Comparison of ENCODE assay signal across 9 mouse cellular contexts in the genomic region with DNA sequence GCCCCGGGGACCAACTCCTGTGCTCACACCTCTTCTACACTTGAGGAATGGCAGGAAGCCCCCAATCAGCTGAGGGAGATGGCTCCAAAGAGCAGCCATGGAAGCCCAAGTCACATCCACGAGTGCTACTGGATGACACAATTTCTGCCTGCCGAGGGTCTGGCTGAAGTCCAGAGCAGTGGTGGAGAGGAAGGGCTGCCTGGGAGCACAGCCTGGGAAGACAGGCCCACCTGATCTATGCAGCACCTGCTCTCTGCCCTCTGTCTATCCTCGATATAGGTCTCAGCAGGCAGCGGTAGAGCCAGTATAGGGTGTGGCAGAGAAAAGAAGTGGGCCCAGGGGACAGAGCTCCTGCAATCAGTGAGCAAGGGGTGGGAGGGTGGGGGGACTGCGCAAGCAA. TPM values are rescaled to one million over a fixed set of nuclear protein-coding genes. Genes with fewer than 3 reads are reported as not detected.
DNase-seq lines count a peak whose midpoint lies in the region; ATAC-seq and TF ChIP-seq lines count a peak whose summit lies in the region.
"Had no signal": no experiment of that assay in that cellular context is flagged by ENCODE, and none has a peak within 500 bp of the region (broad histone marks: within the 10 kb centered on the region; RNA-seq: fewer than 3 reads in every experiment).

No protein-coding gene starts in this region.

- no peak overlapping the region for H3K27ac ChIP-seq in stomach, embryonic 14.5 days (ENCODE audit: low read length)
- H3K27ac ChIP-seq in stomach, postnatal 0 days (replicated peaks) = no peak overlapping the region
- H3K27ac ChIP-seq in hindbrain, embryonic 12.5 days = peak overlapping the region; percentile 30; the same call in 1 of the 2 replicates

- peak; percentile 59 for DNase-seq in gastrocnemius, adult 18-20 months (ENCODE audit: low spot score)
- DNase-seq in gastrocnemius, adult 8-10 months (ENCODE audit: low spot score in 2 of 2) = no peak
- DNase-seq in stomach, postnatal 0 days (ENCODE audit: low spot score) = no peak
- no peak for DNase-seq in testis, postnatal 14 days (ENCODE audit: low spot score)
- DNase-seq in c-Kit-positive CD71-positive TER-119-positive erythroid progenitor cells, embryonic 14.5 days (ENCODE audit: low spot score) = no peak
- DNase-seq in thymus, postnatal 0 days (ENCODE audit: low spot score) = no peak

- H3K4me1 ChIP-seq in stomach, embryonic 14.5 days (ENCODE audit: control insufficient read depth, insufficient read depth, low read length) = peaks cover 41% of the 10 kb centered on the region
- peaks cover 18% of the 10 kb centered on the region for H3K4me1 ChIP-seq in stomach, postnatal 0 days (replicated peaks; ENCODE audit: control insufficient read depth, insufficient read depth)
- peaks cover 49% of the 10 kb centered on the region for H3K4me1 ChIP-seq in hindbrain, embryonic 12.5 days

- H3K36me3 ChIP-seq in stomach, embryonic 14.5 days (ENCODE audit: control insufficient read depth, insufficient read depth, low read length) = peaks cover 11% of the 10 kb centered on the region; the same call in 1 of the 2 replicates
- no peaks in the 10 kb centered on the region for H3K36me3 ChIP-seq in stomach, postnatal 0 days (ENCODE audit: control insufficient read depth, insufficient read depth, low read length)
- H3K36me3 ChIP-seq in hindbrain, embryonic 12.5 days = no peaks in the 10 kb centered on the region

- no peaks in the 10 kb centered on the region for H3K27me3 ChIP-seq in stomach, embryonic 14.5 days (ENCODE audit: control insufficient read depth, insufficient read depth, low read length)
- no peaks in the 10 kb centered on the region for H3K27me3 ChIP-seq in stomach, postnatal 0 days (ENCODE audit: control insufficient read depth, insufficient read depth, low read length)
- H3K27me3 ChIP-seq in hindbrain, embryonic 12.5 days = no peaks in the 10 kb centered on the region

- H3K9me3 ChIP-seq in stomach, embryonic 14.5 days (ENCODE audit: control insufficient read depth, low read depth, low read length) = no peaks in the 10 kb centered on the region
- H3K9me3 ChIP-seq in stomach, postnatal 0 days (ENCODE audit: control insufficient read depth, low read length) = no peaks in the 10 kb centered on the region
- no peaks in the 10 kb centered on the region for H3K9me3 ChIP-seq in hindbrain, embryonic 12.5 days (replicated peaks)

- ATAC-seq in stomach, embryonic 14.5 days (ENCODE audit: insufficient number of reproducible peaks, insufficient read depth, low FRiP score, low read depth) = 0 out of 2 replicates have a peak, but pooled peaks have one; percentile 15
- no peak for ATAC-seq in stomach, postnatal 0 days (ENCODE audit: low FRiP score, low TSS enrichment)
- ATAC-seq in hindbrain, embryonic 12.5 days (ENCODE audit: low FRiP score) = no peak

- H3K9ac ChIP-seq in stomach, embryonic 14.5 days (replicated peaks; ENCODE audit: low read depth, low read length) = no peak overlapping the region
- no peak overlapping the region for H3K9ac ChIP-seq in stomach, postnatal 0 days (ENCODE audit: low read length)
- H3K9ac ChIP-seq in hindbrain, embryonic 12.5 days = no peak overlapping the region; the same call in 1 of the 2 replicates

- no peak for TF ChIP-seq EP300 in stomach, postnatal 0 days (optimal IDR thresholded peaks at IDR 0.05)

- H3K4me2 ChIP-seq in stomach, embryonic 14.5 days (replicated peaks; ENCODE audit: low read depth, low read length) = no peak overlapping the region
- H3K4me2 ChIP-seq in stomach, postnatal 0 days (replicated peaks; ENCODE audit: low read depth) = no peak overlapping the region
- no peak overlapping the region for H3K4me2 ChIP-seq in hindbrain, embryonic 12.5 days (replicated peaks)

- TF ChIP-seq CTCF in stomach, postnatal 0 days (IDR thresholded peaks at IDR 0.05; ENCODE audit: low read depth) = no peak

- H3K4me3 ChIP-seq in stomach, embryonic 14.5 days (ENCODE audit: low read depth, low read length) = no peak overlapping the region
- no peak overlapping the region for H3K4me3 ChIP-seq in stomach, postnatal 0 days (ENCODE audit: low read depth, low read length)
- no peak overlapping the region for H3K4me3 ChIP-seq in hindbrain, embryonic 12.5 days

- 48% methylated on average over 6 of the region's 6 CpGs for WGBS in stomach, embryonic 14.5 days
- 34% methylated on average over 4 of the region's 6 CpGs for WGBS in stomach, postnatal 0 days
- WGBS in hindbrain, embryonic 12.5 days = 57% methylated on average over 6 of the region's 6 CpGs

RNA-seq across cellular contexts. Expression of a gene that starts 1.3 kb away (rescaled TPM):
- not detected for total RNA-seq in gastrocnemius, adult 18-20 months (2021)
- not detected for total RNA-seq in gastrocnemius, adult 8-10 months (2022)
- 1.2 and 1.4 TPM in 2 replicates for polyA plus RNA-seq in stomach, embryonic 14.5 days (2014; fragmentation: Nextera tagmentation; extraction: Ambion mirVana)
- polyA plus RNA-seq in stomach, postnatal 0 days (2015; fragmentation: Nextera tagmentation; extraction: Ambion mirVana) = 0.13 and 0.15 TPM in 2 replicates
- polyA plus RNA-seq in hindbrain, embryonic 12.5 days (2016; fragmentation: Nextera tagmentation; extraction: Ambion mirVana) = 0.50 and 0.57 TPM in 2 replicates
- 2.5 and 3.4 TPM in 2 replicates for polyA plus RNA-seq in thymus, postnatal 0 days (2015; fragmentation: Nextera tagmentation; extraction: Ambion mirVana)
- total RNA-seq: liver, adult 2 months had no signal
- polyA plus RNA-seq: liver, adult 2 months had no signal

RNA-seq across cellular contexts. Expression of a gene that starts 14.7 kb away (rescaled TPM):
- 1 to 10 TPM in 1 of 2 experiments, under 1 TPM in 1; 0.82 to 1.7 TPM for total RNA-seq in gastrocnemius, adult 18-20 months (2021)
- total RNA-seq in gastrocnemius, adult 8-10 months (2022) = under 1 TPM in 3 of 4 experiments, not detected in 1; 0.44 to 0.46 (median 0.45) TPM
- polyA plus RNA-seq in stomach, embryonic 14.5 days (2014; fragmentation: Nextera tagmentation; extraction: Ambion mirVana) = 1,102 and 1,256 TPM in 2 replicates
- polyA plus RNA-seq in stomach, postnatal 0 days (2015; fragmentation: Nextera tagmentation; extraction: Ambion mirVana) = 157 and 170 TPM in 2 replicates
- polyA plus RNA-seq in hindbrain, embryonic 12.5 days (2016; fragmentation: Nextera tagmentation; extraction: Ambion mirVana) = 904 and 962 TPM in 2 replicates
- polyA plus RNA-seq in thymus, postnatal 0 days (2015; fragmentation: Nextera tagmentation; extraction: Ambion mirVana) = 118 and 153 TPM in 2 replicates
- total RNA-seq: liver, adult 2 months had no signal

RNA-seq across cellular contexts. Expression of a gene that starts 19.8 kb away (rescaled TPM):
- total RNA-seq in gastrocnemius, adult 18-20 months (2021) = not detected
- total RNA-seq in gastrocnemius, adult 8-10 months (2022) = not detected
- 0.17 TPM in 1 of 2 replicates, not detected in the other for polyA plus RNA-seq in stomach, embryonic 14.5 days (2014; fragmentation: Nextera tagmentation; extraction: Ambion mirVana)
- polyA plus RNA-seq in stomach, postnatal 0 days (2015; fragmentation: Nextera tagmentation; extraction: Ambion mirVana) = 0.08 and 0.16 TPM in 2 replicates
- 0.77 and 1.0 TPM in 2 replicates for polyA plus RNA-seq in hindbrain, embryonic 12.5 days (2016; fragmentation: Nextera tagmentation; extraction: Ambion mirVana)
- 0.09 and 0.12 TPM in 2 replicates for polyA plus RNA-seq in thymus, postnatal 0 days (2015; fragmentation: Nextera tagmentation; extraction: Ambion mirVana)
- total RNA-seq: liver, adult 2 months had no signal
- polyA plus RNA-seq: liver, adult 2 months had no signal

RNA-seq across cellular contexts. Expression of a gene that starts 28.8 kb away (rescaled TPM):
- total RNA-seq in gastrocnemius, adult 18-20 months (2021) = 10 to 100 TPM; 29.0 to 32.7 TPM
- total RNA-seq in gastrocnemius, adult 8-10 months (2022) = 10 to 100 TPM; 24.7 to 39.3 (median 28.4) TPM
- 45.4 and 47.9 TPM in 2 replicates for polyA plus RNA-seq in stomach, embryonic 14.5 days (2014; fragmentation: Nextera tagmentation; extraction: Ambion mirVana)
- polyA plus RNA-seq in stomach, postnatal 0 days (2015; fragmentation: Nextera tagmentation; extraction: Ambion mirVana) = 18.6 and 23.2 TPM in 2 replicates
- 30.9 and 31.9 TPM in 2 replicates for polyA plus RNA-seq in hindbrain, embryonic 12.5 days (2016; fragmentation: Nextera tagmentation; extraction: Ambion mirVana)
- 70.9 and 81.0 TPM in 2 replicates for polyA plus RNA-seq in thymus, postnatal 0 days (2015; fragmentation: Nextera tagmentation; extraction: Ambion mirVana)
